Mouse (Mus musculus): ENCODE results near the gene Ninj2.

Gene Ninj2

DNA sequence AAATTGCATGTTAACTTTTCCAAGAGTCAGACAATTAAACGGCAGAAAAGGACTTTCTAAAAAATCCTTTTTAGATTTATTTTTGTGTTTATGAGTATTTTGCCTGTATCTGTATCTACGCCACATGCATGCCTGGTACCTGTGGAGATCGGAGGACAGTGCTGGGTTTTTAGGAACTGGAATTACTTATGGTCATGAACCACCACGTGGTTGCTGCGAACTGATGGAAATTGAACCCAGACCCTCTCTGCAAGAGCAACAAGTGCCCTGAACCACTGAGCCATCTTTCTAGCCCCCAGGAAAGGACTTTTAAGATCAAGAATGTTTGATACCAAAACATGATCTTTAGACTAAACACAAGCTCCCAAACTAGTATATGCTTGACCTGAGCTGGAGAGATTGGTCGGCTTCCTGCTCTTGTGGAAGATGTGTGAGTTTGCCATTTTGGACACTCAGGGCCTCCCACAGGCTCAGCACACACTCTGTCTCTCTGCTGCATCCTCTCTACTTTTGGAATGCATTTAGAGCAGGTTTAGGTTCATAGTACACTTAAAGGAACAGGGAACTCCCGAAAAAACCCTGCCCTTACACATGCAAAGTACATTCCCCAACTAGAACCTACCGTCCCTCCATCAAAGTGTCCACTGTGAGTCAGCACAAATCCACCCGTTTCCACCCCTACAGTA is 1.1 kb downstream of the Ninj2 start:
- DNase-seq = no peak

DNA sequence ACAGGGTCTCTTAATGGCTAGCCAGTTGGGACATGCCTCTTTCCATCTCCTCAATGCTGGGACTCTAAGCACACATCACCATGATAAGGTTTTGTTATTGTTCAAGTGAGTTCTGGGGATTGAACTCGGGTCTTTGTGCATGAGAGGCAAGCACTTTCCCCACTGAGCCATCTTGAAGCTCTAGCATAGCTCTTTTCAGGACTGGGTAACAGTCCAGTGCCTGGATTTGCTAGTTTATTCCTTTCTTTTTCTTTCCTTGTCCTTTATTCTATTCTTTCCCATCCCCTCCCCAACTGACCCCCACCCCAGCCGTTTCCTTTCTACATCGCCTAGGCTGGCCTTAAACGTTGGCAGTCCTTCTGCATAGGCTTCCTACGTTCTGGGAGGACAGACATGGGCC is 1.9 kb downstream of the Ninj2 start:
- no peak for DNase-seq

GRCm38 (mm10) chr6:120095501-120095900 is 2.4 kb downstream of the Ninj2 start:
- no peak for DNase-seq

- no peak for DNase-seq
Measured at GRCm38 (mm10) chr6:120099392-120099791, 6.2 kb downstream of the Ninj2 start.

GRCm38 (mm10) chr6:120101221-120101620 is 8.1 kb downstream of the Ninj2 start:
- no peak for DNase-seq

GRCm38 (mm10) chr6:120101996-120102395 is 8.8 kb downstream of the Ninj2 start:
- DNase-seq = no peak

GRCm38 (mm10) chr6:120103104-120103503 is 10.0 kb downstream of the Ninj2 start:
- no peak for DNase-seq

- no peak for DNase-seq
Measured at GRCm38 (mm10) chr6:120105055-120105454, 11.9 kb downstream of the Ninj2 start.

DNA sequence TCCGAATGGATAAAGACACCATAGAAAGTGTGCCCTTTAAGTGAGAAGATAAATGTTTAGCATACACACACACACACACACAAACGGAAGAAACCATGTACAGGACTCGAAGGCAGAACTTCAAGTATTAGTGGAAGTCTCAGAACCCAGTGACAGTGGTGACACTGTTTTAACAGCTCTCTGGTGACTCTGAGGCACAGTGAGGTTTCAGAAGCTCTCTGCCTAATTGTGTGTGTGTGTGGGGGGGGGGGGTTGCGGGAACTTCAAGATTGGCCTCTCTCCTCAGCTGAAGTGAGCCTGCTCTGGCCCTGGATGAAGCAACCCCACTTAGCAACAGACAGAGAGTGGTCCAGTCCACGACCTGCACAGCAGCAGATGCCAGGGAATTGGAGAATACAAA is 14.4 kb downstream of the Ninj2 start:
- no peak for DNase-seq

DNA sequence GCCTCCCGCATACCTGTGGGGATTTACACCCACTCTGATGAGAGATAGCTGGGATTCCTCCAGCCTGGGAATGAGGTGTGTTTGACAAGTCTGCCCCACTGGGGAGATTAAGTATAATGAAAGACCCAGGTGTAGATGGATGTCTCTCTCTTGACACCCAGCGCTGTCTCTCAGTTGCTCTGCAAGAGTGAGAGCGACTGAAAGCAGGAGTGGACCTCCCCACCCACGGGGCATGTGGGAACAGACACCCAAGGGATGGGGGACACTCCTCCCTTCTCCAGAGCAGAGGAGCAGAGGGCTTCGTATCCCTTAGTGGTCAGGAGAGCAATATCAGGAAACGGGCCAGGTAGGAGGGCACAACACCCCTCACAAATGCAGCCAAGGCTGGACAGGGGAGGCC is 14.9 kb downstream of the Ninj2 start:
- DNase-seq = no peak

GRCm38 (mm10) chr6:120109173-120109572 is 16.0 kb downstream of the Ninj2 start:
- peak; percentile 33 to 51 for DNase-seq

DNA sequence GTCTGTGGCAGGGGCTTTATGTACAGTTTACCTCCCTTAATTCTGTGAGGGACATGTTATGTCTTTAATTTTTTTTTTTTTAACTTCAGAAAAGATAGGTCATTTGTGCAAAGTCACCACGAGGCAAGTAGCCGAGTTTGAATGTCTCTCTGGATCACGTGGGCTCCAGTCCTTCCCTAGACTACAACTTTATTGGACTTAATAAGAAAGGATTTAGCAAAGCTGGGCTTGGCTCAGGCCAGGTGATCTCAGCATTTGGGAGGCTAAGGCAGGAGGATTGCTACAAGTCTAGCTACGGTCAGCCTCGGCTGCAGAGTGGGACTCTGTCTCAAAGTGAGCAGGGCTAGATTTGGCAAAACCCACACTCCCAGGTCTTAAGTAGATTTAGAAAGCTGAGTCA is 16.8 kb downstream of the Ninj2 start:
- DNase-seq = no peak

GRCm38 (mm10) chr6:120110738-120111409 is 17.7 kb downstream of the Ninj2 start:
- DNase-seq = no peak

DNA sequence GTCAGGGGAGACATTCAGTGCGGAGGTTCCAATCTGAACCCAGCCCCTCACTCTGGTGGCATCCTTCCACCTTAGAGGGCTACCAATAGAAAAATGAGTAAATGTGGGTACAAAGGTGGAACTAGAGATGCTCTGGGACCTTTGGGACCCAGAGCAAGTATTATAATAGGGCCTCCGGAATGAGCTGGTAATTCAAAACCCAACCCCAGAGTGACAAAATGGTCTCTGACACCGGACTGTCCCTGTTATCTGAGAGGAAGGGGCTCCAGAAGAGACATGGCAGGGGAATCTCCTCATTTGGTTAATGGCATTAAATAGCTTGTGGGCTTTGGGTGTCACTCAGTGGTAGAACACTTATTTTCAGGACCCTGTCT is 18.2 kb downstream of the Ninj2 start:
- DNase-seq = no peak

DNA sequence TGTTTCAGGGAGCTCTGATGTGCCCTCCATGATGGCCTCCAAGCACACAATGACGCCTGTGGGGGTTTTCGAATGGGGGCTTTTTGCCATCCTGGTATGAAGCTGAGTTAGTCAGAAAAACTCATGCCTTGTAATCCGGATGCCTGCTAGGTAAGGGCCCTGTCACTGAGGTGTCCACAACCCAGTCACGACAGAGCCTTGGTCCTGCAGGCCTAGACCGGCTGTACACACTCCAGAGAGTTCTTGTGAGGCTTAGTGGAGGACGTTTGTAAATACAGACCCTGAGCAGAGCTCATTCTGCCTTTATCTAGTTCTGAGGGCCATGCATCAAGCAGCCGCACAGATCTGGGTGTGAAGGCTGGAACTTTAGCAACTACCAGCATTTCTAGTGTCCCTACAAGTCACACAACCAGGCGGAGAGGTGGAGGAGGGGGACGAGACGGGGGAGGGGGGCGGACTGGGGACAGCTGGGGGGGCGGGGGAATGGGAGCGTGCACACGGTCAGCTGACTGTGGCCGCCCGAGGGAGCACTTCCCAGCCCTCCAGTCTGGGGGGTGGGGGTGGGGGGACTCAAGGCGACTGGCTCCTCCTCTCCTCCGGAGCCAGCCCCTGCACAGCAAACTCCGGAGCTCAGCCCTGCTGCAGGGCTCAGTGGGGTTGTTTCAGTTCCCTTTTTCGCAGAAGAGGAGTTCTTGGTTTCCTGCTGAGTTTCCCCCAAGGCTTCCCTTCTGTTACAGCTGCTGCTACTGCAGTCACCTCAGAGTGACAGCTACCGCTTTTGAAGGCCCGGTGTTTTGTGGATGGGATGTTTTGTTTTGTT is 19.0 kb downstream of the Ninj2 start:
- peak; percentile 28 to 61 for DNase-seq

DNA sequence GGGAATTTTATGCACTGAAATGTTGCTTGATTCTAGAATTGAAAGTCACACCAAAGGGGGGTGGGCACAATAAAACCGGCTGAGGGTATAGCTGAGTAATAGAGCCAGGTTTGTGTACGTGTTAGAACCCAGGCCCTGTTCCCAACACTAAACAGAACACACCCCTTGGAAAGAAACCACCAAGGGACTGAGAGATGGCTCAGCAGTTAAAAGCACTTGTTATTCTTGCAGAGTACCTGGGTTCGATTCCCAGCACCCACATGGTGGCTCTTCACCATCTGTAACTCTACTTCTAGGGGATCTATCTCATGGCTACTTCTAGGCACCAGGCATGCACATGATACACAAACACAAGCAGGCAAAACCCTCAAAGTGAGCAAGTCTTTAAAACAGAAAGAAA is 20.7 kb downstream of the Ninj2 start:
- DNase-seq = no peak

- DNase-seq = no peak
Measured at GRCm38 (mm10) chr6:120114271-120114670, 21.1 kb downstream of the Ninj2 start.

GRCm38 (mm10) chr6:120114698-120115097 is 21.5 kb downstream of the Ninj2 start:
- peak in 1 of 2 experiments; percentile 15 for DNase-seq

GRCm38 (mm10) chr6:120115443-120115842 is 22.3 kb downstream of the Ninj2 start:
- DNase-seq = no peak

DNA sequence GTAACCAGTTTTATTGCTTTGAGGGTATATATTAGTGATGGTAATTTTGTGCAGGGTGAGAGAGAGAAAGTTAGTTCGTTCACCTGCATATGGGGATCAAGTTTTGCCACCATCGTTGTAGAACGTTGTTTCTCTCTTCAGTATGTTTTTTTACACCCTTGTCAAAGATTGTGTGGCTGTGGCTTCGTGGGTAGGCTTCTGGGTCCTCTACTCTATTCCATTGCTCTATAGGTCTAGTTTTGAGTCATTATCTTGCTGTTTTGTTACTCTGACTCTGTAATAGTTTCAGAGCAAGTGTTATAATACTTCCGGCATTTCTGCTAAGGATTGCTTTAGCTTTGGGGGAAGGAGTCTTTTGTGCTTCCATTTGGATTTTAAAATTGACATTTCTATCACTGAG is 26.7 kb downstream of the Ninj2 start:
- no peak for DNase-seq

DNA sequence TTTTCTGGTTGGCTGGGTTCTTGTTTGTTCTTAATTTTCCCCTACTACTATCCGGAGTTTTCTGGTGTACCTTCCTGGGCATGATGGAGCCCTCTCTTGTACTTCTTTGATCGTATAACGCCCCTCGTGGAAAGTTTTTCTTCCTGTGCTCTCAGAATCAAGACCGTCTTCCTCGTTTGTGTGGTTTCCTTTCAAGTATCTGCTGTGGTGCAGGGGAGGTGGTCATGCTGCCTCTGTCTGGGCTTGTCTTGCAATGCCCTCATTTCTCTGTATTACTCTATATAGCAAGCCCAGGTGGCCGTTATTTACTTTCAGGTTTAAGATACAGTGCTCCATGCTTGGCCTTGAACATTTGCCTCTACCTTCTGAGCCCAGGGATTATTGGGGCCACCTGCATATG is 31.5 kb downstream of the Ninj2 start:
- no peak for DNase-seq

DNA sequence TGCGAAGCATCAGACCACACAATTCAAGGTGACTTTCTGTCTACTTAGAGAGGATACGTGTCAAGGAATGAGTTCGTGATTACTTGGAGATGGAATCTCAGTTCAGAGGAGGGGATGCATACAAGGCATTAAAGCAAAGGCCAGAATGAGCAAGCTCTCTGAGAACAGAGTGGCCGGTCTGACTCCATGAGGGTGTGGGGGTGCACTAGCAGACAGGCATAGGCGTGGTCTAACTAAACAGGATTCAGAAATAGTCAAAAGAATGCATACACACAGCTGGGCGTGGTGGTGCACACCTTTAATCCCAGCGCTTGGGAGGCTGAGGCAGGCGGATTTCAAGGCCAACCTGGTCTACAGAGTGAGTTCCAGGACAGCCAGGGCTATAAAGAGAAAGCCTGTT is 33.3 kb downstream of the Ninj2 start:
- DNase-seq = no peak

DNA sequence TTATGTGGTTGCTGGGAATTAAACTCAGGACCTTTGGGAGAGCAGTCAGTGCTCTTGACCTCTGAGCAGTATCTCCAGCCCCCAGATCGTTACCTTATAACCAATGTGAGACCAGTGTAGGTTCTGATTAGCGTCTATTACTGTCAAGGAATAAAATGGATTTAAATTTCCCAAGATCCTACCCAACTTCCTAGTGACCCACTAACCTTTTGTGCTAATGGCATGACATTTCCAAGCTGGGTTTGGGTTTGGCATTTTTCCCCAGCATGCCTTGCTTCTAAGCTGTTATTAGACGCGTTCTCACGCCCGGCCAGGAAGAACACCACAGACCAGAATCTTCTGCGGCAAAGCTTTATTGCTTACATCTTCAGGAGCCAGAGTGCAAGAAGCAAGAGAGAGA is 34.2 kb downstream of the Ninj2 start:
- DNase-seq = no peak

DNA sequence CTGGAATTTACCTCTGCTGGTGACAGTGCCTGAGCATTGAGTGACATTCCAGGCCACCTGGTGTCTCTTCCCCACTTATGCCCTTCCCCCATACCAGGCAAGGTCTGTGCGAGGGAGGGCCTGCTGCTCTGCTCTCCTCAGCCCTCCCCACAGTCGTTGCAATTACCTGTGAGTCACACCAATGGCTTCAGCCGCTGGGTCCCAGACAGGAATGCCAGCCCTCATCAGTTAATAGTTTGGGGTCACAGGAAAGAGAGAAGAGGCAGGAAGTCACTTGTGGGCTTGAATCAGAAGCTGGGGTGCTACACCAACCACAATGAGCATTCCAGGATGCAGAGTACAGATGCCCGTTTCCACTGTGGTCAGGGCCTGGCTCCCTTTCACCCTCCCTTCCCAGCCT is 41.6 kb downstream of the Ninj2 start:
- no peak for DNase-seq
